Mouse (Mus musculus) hindbrain, embryonic 10.5 days (tissue): ENCODE measurements around the gene Zdhhc19. TPM values are rescaled to one million over a fixed set of nuclear protein-coding genes. Genes with fewer than 3 reads are reported as not detected.

Source experiments
- DNase-seq: peaks from one replicate; pipeline ENCODE4 v3.0.0-alpha.2; 2017; ENCODE audit warnings: low spot score
- H3K27ac ChIP-seq: fragments of 300-500 bp; sonication (generic); 2 replicates; pipeline ENCODE4 v1.5.1; 2016; ENCODE audit warnings: mild to moderate bottlenecking, moderate library complexity
- H3K27me3 ChIP-seq: fragments of 300-500 bp; sonication (generic); 2 replicates; pipeline ENCODE4 v1.6.1; 2016; ENCODE audit warnings: mild to moderate bottlenecking; ENCODE audit not compliant: poor library complexity, insufficient read depth, severe bottlenecking
- H3K36me3 ChIP-seq: fragments of 300-500 bp; sonication (generic); 2 replicates; pipeline ENCODE4 v1.6.1; 2016; ENCODE audit warnings: mild to moderate bottlenecking, moderate library complexity
- H3K4me1 ChIP-seq: fragments of 300-500 bp; sonication (generic); replicated peaks from 2 replicates; pipeline ENCODE4 v1.6.1; 2016; ENCODE audit warnings: mild to moderate bottlenecking
- H3K4me3 ChIP-seq: fragments of 300-500 bp; sonication (generic); 2 replicates; pipeline ENCODE4 v1.5.1; 2016; ENCODE audit warnings: mild to moderate bottlenecking, moderate library complexity
- H3K9me3 ChIP-seq: fragments of 300-500 bp; sonication (generic); 2 replicates; pipeline ENCODE4 v1.6.1; 2016; ENCODE audit warnings: mild to moderate bottlenecking, moderate library complexity
- whole genome bisulfite sequencing: fragments of 180-500 bp; shearing (Covaris S2); methylation state at CpG from one replicate; pipeline ENCODE4 v1.1.7; 2016; 5-methylcytosine and 5-hydroxymethylcytosine counted together
- polyA plus RNA-seq: library from polyadenylated mRNA; unstranded; fragments of >200 nt; fragmentation: Nextera tagmentation; extraction: Ambion mirVana; gene quantifications from 2 replicates; pipeline ENCODE4 v1.2.1, GENCODE M21; 2016

The Zdhhc19 gene
- polyA plus RNA-seq, 1 experiment from 2014 or later = not detected

- no peak overlapping the region for H3K4me3 ChIP-seq
- H3K4me1 ChIP-seq = peaks cover 66% of the 10 kb centered on the region
- no peaks in the 10 kb centered on the region for H3K9me3 ChIP-seq
- 71% methylated on average over 18 of the region's 18 CpGs for WGBS
- peak overlapping the region; percentile 73 for H3K27ac ChIP-seq
- H3K36me3 ChIP-seq = no peaks in the 10 kb centered on the region
- DNase-seq = no peak
- H3K27me3 ChIP-seq = peaks cover 4% of the 10 kb centered on the region; the same call in 1 of the 2 replicates
Observed at GRCm38 (mm10) chr16:32510399-32511337, 14.6 kb downstream of the Zdhhc19 start.

- no peaks in the 10 kb centered on the region for H3K36me3 ChIP-seq
- no peaks in the 10 kb centered on the region for H3K9me3 ChIP-seq
- peaks cover 66% of the 10 kb centered on the region for H3K4me1 ChIP-seq
- 76% methylated on average over 3 of the region's 3 CpGs for WGBS
- H3K27me3 ChIP-seq = peaks cover 4% of the 10 kb centered on the region; the same call in 1 of the 2 replicates
- no peak overlapping the region for H3K4me3 ChIP-seq
- DNase-seq = no peak
- H3K27ac ChIP-seq = peak overlapping the region; percentile 73
Observed at GRCm38 (mm10) chr16:32511338-32511734, 15.3 kb downstream of the Zdhhc19 start.

- no peak overlapping the region for H3K4me3 ChIP-seq
- peaks cover 4% of the 10 kb centered on the region; the same call in 1 of the 2 replicates for H3K27me3 ChIP-seq
- no peak for DNase-seq
- H3K4me1 ChIP-seq = peaks cover 69% of the 10 kb centered on the region
- no peaks in the 10 kb centered on the region for H3K36me3 ChIP-seq
- no peaks in the 10 kb centered on the region for H3K9me3 ChIP-seq
- peak overlapping the region; percentile 73; the same call in 1 of the 2 replicates for H3K27ac ChIP-seq
- 91% methylated on average over 8 of the region's 8 CpGs for WGBS
Observed at GRCm38 (mm10) chr16:32511827-32512490, 15.9 kb downstream of the Zdhhc19 start.

- 76% methylated on average over 3 of the region's 3 CpGs for WGBS
- H3K9me3 ChIP-seq = no peaks in the 10 kb centered on the region
- no peak overlapping the region for H3K4me3 ChIP-seq
- H3K27ac ChIP-seq = peak overlapping the region; percentile 73
- H3K36me3 ChIP-seq = no peaks in the 10 kb centered on the region
- DNase-seq = no peak
- H3K27me3 ChIP-seq = peaks cover 4% of the 10 kb centered on the region; the same call in 1 of the 2 replicates
- peaks cover 63% of the 10 kb centered on the region for H3K4me1 ChIP-seq
Observed at GRCm38 (mm10) chr16:32512921-32513320, 16.9 kb downstream of the Zdhhc19 start.

GRCm38 (mm10) chr16:32513401-32513800, 17.3 kb downstream of the Zdhhc19 start:
- Histone ChIP-seq H3K9me3 (no peaks in the 10 kb centered on the region), H3K4me1 (peaks cover 60% of the 10 kb centered on the region)

GRCm38 (mm10) chr16:32513948-32514347, 17.9 kb downstream of the Zdhhc19 start:
- peaks cover 54% of the 10 kb centered on the region for H3K4me1 ChIP-seq
- H3K27me3 ChIP-seq = no peaks in the 10 kb centered on the region
- no peak for DNase-seq
- 94% methylated on average over 6 of the region's 6 CpGs for WGBS
- no peaks in the 10 kb centered on the region for H3K9me3 ChIP-seq
- no peak overlapping the region for H3K4me3 ChIP-seq
- H3K27ac ChIP-seq = peak overlapping the region; percentile 73; the same call in 1 of the 2 replicates
- H3K36me3 ChIP-seq = no peaks in the 10 kb centered on the region

More at GRCm38 (mm10) chr16:32513401-32513800, 17.3 kb downstream of the Zdhhc19 start:
- Histone ChIP-seq H3K4me3 (no peak overlapping the region), H3K27ac (peak overlapping the region; percentile 73; the same call in 1 of the 2 replicates), H3K36me3 (no peaks in the 10 kb centered on the region), H3K27me3 (peaks cover 3% of the 10 kb centered on the region; the same call in 1 of the 2 replicates)
- DNase-seq = no peak
- 89% methylated on average over 6 of the region's 6 CpGs for WGBS

GRCm38 (mm10) chr16:32516006-32516962, 20.2 kb downstream of the Zdhhc19 start:
- peaks cover 37% of the 10 kb centered on the region for H3K4me1 ChIP-seq
- DNase-seq = peak; percentile 81
- peak overlapping the region; percentile 41 for H3K4me3 ChIP-seq
- no peaks in the 10 kb centered on the region for H3K27me3 ChIP-seq
- no peaks in the 10 kb centered on the region for H3K9me3 ChIP-seq
- peak overlapping the region; percentile 96 for H3K27ac ChIP-seq
- no peaks in the 10 kb centered on the region for H3K36me3 ChIP-seq
- 12% methylated on average over 21 of the region's 21 CpGs for WGBS

- no peaks in the 10 kb centered on the region for H3K9me3 ChIP-seq
- no peaks in the 10 kb centered on the region for H3K36me3 ChIP-seq
- no peak for DNase-seq
- H3K4me3 ChIP-seq = no peak overlapping the region
- no peaks in the 10 kb centered on the region for H3K27me3 ChIP-seq
- peaks cover 27% of the 10 kb centered on the region for H3K4me1 ChIP-seq
- 85% methylated on average over 12 of the region's 12 CpGs for WGBS
- no peak overlapping the region for H3K27ac ChIP-seq
Observed at GRCm38 (mm10) chr16:32517785-32518481, 21.9 kb downstream of the Zdhhc19 start.

GRCm38 (mm10) chr16:32519656-32520371, 23.7 kb downstream of the Zdhhc19 start:
- Histone ChIP-seq H3K4me1 (peaks cover 33% of the 10 kb centered on the region), H3K27me3 (no peaks in the 10 kb centered on the region), H3K4me3 (no peak overlapping the region), H3K36me3 (no peaks in the 10 kb centered on the region), H3K9me3 (no peaks in the 10 kb centered on the region), H3K27ac (peak overlapping the region; percentile 35; the same call in 1 of the 2 replicates)
- 86% methylated on average over 15 of the region's 15 CpGs for WGBS
- no peak for DNase-seq

GRCm38 (mm10) chr16:32520372-32520748, 24.3 kb downstream of the Zdhhc19 start:
- H3K27me3 ChIP-seq = no peaks in the 10 kb centered on the region
- peak overlapping the region; percentile 35; the same call in 1 of the 2 replicates for H3K27ac ChIP-seq
- DNase-seq = no peak
- H3K36me3 ChIP-seq = no peaks in the 10 kb centered on the region
- no peak overlapping the region for H3K4me3 ChIP-seq
- H3K4me1 ChIP-seq = peaks cover 29% of the 10 kb centered on the region
- WGBS = 67% methylated on average over 9 of the region's 9 CpGs
- no peaks in the 10 kb centered on the region for H3K9me3 ChIP-seq

GRCm38 (mm10) chr16:32522578-32523194, 26.6 kb downstream of the Zdhhc19 start:
- Histone ChIP-seq H3K36me3 (no peaks in the 10 kb centered on the region), H3K4me3 (no peak overlapping the region), H3K4me1 (peaks cover 19% of the 10 kb centered on the region), H3K27me3 (no peaks in the 10 kb centered on the region), H3K27ac (no peak overlapping the region), H3K9me3 (no peaks in the 10 kb centered on the region)
- no peak for DNase-seq
- WGBS = 90% methylated on average over 6 of the region's 6 CpGs
